Mouse (Mus musculus): ENCODE measurements around the gene Ids. TPM values are rescaled to one million over a fixed set of nuclear protein-coding genes. Genes with fewer than 3 reads are reported as not detected.

Ids gene
- total and polyA plus RNA-seq, 2 experiments from 2014 or later: 21.7 to 142 TPM

DNA sequence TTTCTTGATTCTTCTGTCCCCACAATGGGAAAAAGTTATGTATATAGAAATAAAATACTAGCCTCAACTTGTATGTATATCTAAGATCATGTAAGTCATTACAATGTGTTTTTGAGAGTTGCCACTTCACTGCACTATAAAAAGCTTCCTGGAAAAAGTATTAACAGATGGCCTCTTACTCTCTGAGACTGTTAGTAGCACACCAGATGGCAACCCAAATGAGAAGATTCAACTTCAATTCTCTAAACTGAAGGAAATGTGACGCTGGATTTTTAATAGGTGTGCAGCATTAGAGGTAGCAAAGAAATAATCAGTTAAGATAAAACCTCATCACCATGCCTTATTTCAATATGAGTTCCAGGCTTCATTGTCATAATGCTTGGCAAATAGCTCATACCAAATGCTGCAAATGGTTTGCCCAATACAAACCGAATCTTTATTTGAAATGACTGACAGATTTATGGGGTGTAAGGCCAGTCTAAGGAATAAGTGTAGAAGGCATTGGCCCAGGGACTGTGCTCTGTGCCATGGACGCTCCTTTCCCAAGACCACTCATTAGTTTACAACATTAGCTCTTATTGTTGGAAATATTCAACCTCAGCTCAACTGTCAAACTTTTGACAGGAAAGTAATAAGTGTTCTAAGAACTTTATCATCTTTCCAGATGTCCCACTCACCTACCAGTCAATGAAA lies 49.8 kb downstream of the Ids start:
- H3K9me3 ChIP-seq (ENCODE audit: low read length): no peaks in the 10 kb centered on the region
- TF ChIP-seq CTCF (IDR thresholded peaks at IDR 0.05; ENCODE audit: low read depth): no peak
- DNase-seq (peak; percentile 31), ATAC-seq (peak; percentile 42)
- 58% methylated on average over 3 of the region's 3 CpGs for WGBS
- H3K4me3 ChIP-seq (ENCODE audit: low read depth, low read length): no peak overlapping the region
- H3K4me1 ChIP-seq (ENCODE audit: insufficient read depth): no peaks in the 10 kb centered on the region
- H3K27ac ChIP-seq (ENCODE audit: low read depth, low read length): no peak overlapping the region
- no peak overlapping the region for H3K4me2 ChIP-seq (ENCODE audit: low read depth)
- no peak overlapping the region for H3K9ac ChIP-seq
- no peaks in the 10 kb centered on the region for H3K36me3 ChIP-seq (ENCODE audit: insufficient read depth)
- no peaks in the 10 kb centered on the region for H3K27me3 ChIP-seq (ENCODE audit: insufficient read depth, low read length)

Other genes starting within 250 kb of the Ids start
- gene 1110012L19Rik, start 20.8 kb upstream of the Ids start, total RNA-seq (2014; rRNA removed): 28.5 and 33.1 TPM in 2 replicates
- gene 1110012L19Rik, start 20.8 kb upstream of the Ids start, polyA plus RNA-seq (2015; fragmentation: Nextera tagmentation; extraction: Ambion mirVana): 47.2 and 48.8 TPM in 2 replicates
- 21.0 and 25.9 TPM in 2 replicates for gene Tmem185a, start 112.1 kb upstream of the Ids start, total RNA-seq (2014; rRNA removed)
- gene Tmem185a, start 112.1 kb upstream of the Ids start, polyA plus RNA-seq (2015; fragmentation: Nextera tagmentation; extraction: Ambion mirVana): 36.8 and 40.3 TPM in 2 replicates